Mouse (Mus musculus): ENCODE measurements around the gene Irf2. TPM values are rescaled to one million over a fixed set of nuclear protein-coding genes. Genes with fewer than 3 reads are reported as not detected.
"Not testable (repeated sequence)": the region's sequence is repeated elsewhere in the genome, so short reads cannot be mapped to it uniquely, and the experiment has no call there.

The Irf2 gene
- polyA plus RNA-seq, 1 experiment from 2014 or later, result 13.6 TPM

GRCm38 (mm10) chr8:46729671-46730070 lies 9.9 kb upstream of the Irf2 start:
- not testable (repeated sequence) for H3K4me3 ChIP-seq (replicated peaks); H3K4me1 ChIP-seq (replicated peaks); H3K4me2 ChIP-seq; H3K27ac ChIP-seq; H3K9ac ChIP-seq (replicated peaks); H3K36me3 ChIP-seq; ATAC-seq (ENCODE audit: insufficient number of reproducible peaks, insufficient read depth, low FRiP score, low TSS enrichment, low read depth); H3K27me3 ChIP-seq; H3K9me3 ChIP-seq
- WGBS, result 85% methylated on average over 1 of the region's 1 CpGs

- Histone ChIP-seq H3K36me3 (no peaks in the 10 kb centered on the region), H3K27ac (no peak overlapping the region), H3K4me1 (replicated peaks) (no peaks in the 10 kb centered on the region), H3K9ac (replicated peaks) (no peak overlapping the region), H3K4me3 (replicated peaks) (no peak overlapping the region), H3K4me2 (no peak overlapping the region), H3K9me3 (peaks cover 6% of the 10 kb centered on the region), H3K27me3 (no peaks in the 10 kb centered on the region)
- 78% methylated on average over 7 of the region's 7 CpGs for WGBS
- ATAC-seq (ENCODE audit: insufficient number of reproducible peaks, insufficient read depth, low FRiP score, low TSS enrichment, low read depth), result no peak
Observed at GRCm38 (mm10) chr8:46732381-46732915, 7.1 kb upstream of the Irf2 start.

GRCm38 (mm10) chr8:46733603-46734002 lies 5.9 kb upstream of the Irf2 start:
- Histone ChIP-seq H3K9ac (replicated peaks) (no peak overlapping the region), H3K4me3 (replicated peaks) (no peak overlapping the region), H3K4me2 (no peak overlapping the region), H3K4me1 (replicated peaks) (peaks cover 8% of the 10 kb centered on the region), H3K9me3 (peaks cover 6% of the 10 kb centered on the region), H3K27me3 (no peaks in the 10 kb centered on the region), H3K36me3 (no peaks in the 10 kb centered on the region), H3K27ac (no peak overlapping the region)
- WGBS, result 80% methylated on average over 8 of the region's 8 CpGs
- ATAC-seq (ENCODE audit: insufficient number of reproducible peaks, insufficient read depth, low FRiP score, low TSS enrichment, low read depth), result no peak

GRCm38 (mm10) chr8:46735505-46735904 lies 4.0 kb upstream of the Irf2 start:
- H3K36me3 ChIP-seq, result no peaks in the 10 kb centered on the region
- H3K4me1 ChIP-seq (replicated peaks), result peaks cover 14% of the 10 kb centered on the region
- peaks cover 6% of the 10 kb centered on the region for H3K9me3 ChIP-seq
- no peak overlapping the region for H3K4me2 ChIP-seq
- 82% methylated on average over 11 of the region's 11 CpGs for WGBS
- ATAC-seq (ENCODE audit: insufficient number of reproducible peaks, insufficient read depth, low FRiP score, low TSS enrichment, low read depth), result no peak
- no peaks in the 10 kb centered on the region for H3K27me3 ChIP-seq
- H3K4me3 ChIP-seq (replicated peaks), result no peak overlapping the region
- no peak overlapping the region for H3K27ac ChIP-seq
- H3K9ac ChIP-seq (replicated peaks), result no peak overlapping the region

GRCm38 (mm10) chr8:46736260-46736659 lies 3.3 kb upstream of the Irf2 start:
- no peak for ATAC-seq (ENCODE audit: insufficient number of reproducible peaks, insufficient read depth, low FRiP score, low TSS enrichment, low read depth)
- peaks cover 14% of the 10 kb centered on the region for H3K4me1 ChIP-seq (replicated peaks)
- peaks cover 6% of the 10 kb centered on the region for H3K9me3 ChIP-seq
- no peak overlapping the region for H3K9ac ChIP-seq (replicated peaks)
- WGBS, result 77% methylated on average over 3 of the region's 3 CpGs
- H3K4me2 ChIP-seq, result no peak overlapping the region
- H3K27ac ChIP-seq, result no peak overlapping the region
- no peaks in the 10 kb centered on the region for H3K27me3 ChIP-seq
- no peaks in the 10 kb centered on the region for H3K36me3 ChIP-seq
- no peak overlapping the region for H3K4me3 ChIP-seq (replicated peaks)

GRCm38 (mm10) chr8:46737421-46737820 lies 2.1 kb upstream of the Irf2 start:
- peaks cover 25% of the 10 kb centered on the region for H3K4me1 ChIP-seq (replicated peaks)
- no peaks in the 10 kb centered on the region for H3K36me3 ChIP-seq
- no peak overlapping the region for H3K4me3 ChIP-seq (replicated peaks)
- no peaks in the 10 kb centered on the region for H3K27me3 ChIP-seq
- no peak overlapping the region for H3K9ac ChIP-seq (replicated peaks)
- no peak overlapping the region for H3K4me2 ChIP-seq
- 92% methylated on average over 10 of the region's 10 CpGs for WGBS
- H3K9me3 ChIP-seq, result peaks cover 6% of the 10 kb centered on the region
- H3K27ac ChIP-seq, result no peak overlapping the region
- ATAC-seq (ENCODE audit: insufficient number of reproducible peaks, insufficient read depth, low FRiP score, low TSS enrichment, low read depth), result no peak

GRCm38 (mm10) chr8:46737907-46738306 lies 1.6 kb upstream of the Irf2 start:
- 79% methylated on average over 3 of the region's 3 CpGs for WGBS
- Histone ChIP-seq H3K9ac (replicated peaks) (no peak overlapping the region), H3K27me3 (no peaks in the 10 kb centered on the region), H3K27ac (no peak overlapping the region), H3K9me3 (peaks cover 6% of the 10 kb centered on the region), H3K36me3 (no peaks in the 10 kb centered on the region), H3K4me1 (replicated peaks) (peaks cover 27% of the 10 kb centered on the region), H3K4me3 (replicated peaks) (0 out of 2 replicates have a peak overlapping the region, but pooled peaks have one; percentile 96), H3K4me2 (no peak overlapping the region)
- no peak for ATAC-seq (ENCODE audit: insufficient number of reproducible peaks, insufficient read depth, low FRiP score, low TSS enrichment, low read depth)

GRCm38 (mm10) chr8:46738601-46739000 lies 931 bp upstream of the Irf2 start:
- Histone ChIP-seq H3K36me3 (no peaks in the 10 kb centered on the region), H3K27me3 (no peaks in the 10 kb centered on the region), H3K4me2 (peak overlapping the region; percentile 82), H3K27ac (peak overlapping the region; percentile 95), H3K4me3 (replicated peaks) (peak overlapping the region; percentile 96), H3K9ac (replicated peaks) (peak overlapping the region; percentile 98; the same call in 1 of the 2 replicates), H3K4me1 (replicated peaks) (peaks cover 27% of the 10 kb centered on the region), H3K9me3 (peaks cover 6% of the 10 kb centered on the region)
- no peak for ATAC-seq (ENCODE audit: insufficient number of reproducible peaks, insufficient read depth, low FRiP score, low TSS enrichment, low read depth)
- 36% methylated on average over 5 of the region's 5 CpGs for WGBS

GRCm38 (mm10) chr8:46739956-46740512 lies 502 bp downstream of the Irf2 start:
- no peaks in the 10 kb centered on the region for H3K27me3 ChIP-seq
- peak overlapping the region; percentile 98 for H3K9ac ChIP-seq (replicated peaks)
- peaks cover 6% of the 10 kb centered on the region for H3K9me3 ChIP-seq
- peak overlapping the region; percentile 82 for H3K4me2 ChIP-seq
- H3K4me1 ChIP-seq (replicated peaks), result peaks cover 27% of the 10 kb centered on the region
- under 1% methylated on average over 22 of the region's 22 CpGs for WGBS
- peak overlapping the region; percentile 96 for H3K4me3 ChIP-seq (replicated peaks)
- peak overlapping the region; percentile 95 for H3K27ac ChIP-seq
- H3K36me3 ChIP-seq, result no peaks in the 10 kb centered on the region
- ATAC-seq (ENCODE audit: insufficient number of reproducible peaks, insufficient read depth, low FRiP score, low TSS enrichment, low read depth), result 0 out of 2 replicates have a peak, but pooled peaks have one; percentile 7

- Histone ChIP-seq H3K4me2 (peak overlapping the region; percentile 82), H3K4me1 (replicated peaks) (peaks cover 27% of the 10 kb centered on the region), H3K9ac (replicated peaks) (peak overlapping the region; percentile 98), H3K4me3 (replicated peaks) (peak overlapping the region; percentile 96), H3K9me3 (peaks cover 6% of the 10 kb centered on the region), H3K27ac (peak overlapping the region; percentile 95), H3K27me3 (no peaks in the 10 kb centered on the region), H3K36me3 (no peaks in the 10 kb centered on the region)
- ATAC-seq (ENCODE audit: insufficient number of reproducible peaks, insufficient read depth, low FRiP score, low TSS enrichment, low read depth), result peak; percentile 26; the same call in 1 of the 2 replicates
- under 1% methylated on average over 84 of the region's 97 CpGs for WGBS
Observed at GRCm38 (mm10) chr8:46740513-46741280, 1.2 kb downstream of the Irf2 start.

- peak overlapping the region; percentile 82 for H3K4me2 ChIP-seq
- under 1% methylated on average over 28 of the region's 28 CpGs for WGBS
- H3K9me3 ChIP-seq, result peaks cover 5% of the 10 kb centered on the region
- H3K4me3 ChIP-seq (replicated peaks), result peak overlapping the region; percentile 96
- H3K27ac ChIP-seq, result peak overlapping the region; percentile 95
- no peaks in the 10 kb centered on the region for H3K36me3 ChIP-seq
- H3K27me3 ChIP-seq, result no peaks in the 10 kb centered on the region
- H3K9ac ChIP-seq (replicated peaks), result peak overlapping the region; percentile 98
- peak; percentile 40; the same call in 1 of the 2 replicates for ATAC-seq (ENCODE audit: insufficient number of reproducible peaks, insufficient read depth, low FRiP score, low TSS enrichment, low read depth)
- H3K4me1 ChIP-seq (replicated peaks), result peaks cover 27% of the 10 kb centered on the region
Observed at GRCm38 (mm10) chr8:46741281-46741791, 1.8 kb downstream of the Irf2 start.

Measured in limb, embryonic 12.5 days (tissue).